Mouse (Mus musculus) adrenal gland, adult 18-20 months (tissue): ENCODE measurements around the gene Zdhhc21. TPM values are rescaled to one million over a fixed set of nuclear protein-coding genes. Genes with fewer than 3 reads are reported as not detected.

ENCODE experiments used
- DNase-seq, 2 experiments: peaks; one replicate each; pipeline ENCODE4 v3.0.0; 2021 to 2022; ENCODE audit warnings: low spot score in 2 of 2
- total RNA-seq, 2 experiments: library from RNA; stranded (reverse); gene quantifications; 1 replicate in 1 of 2; 2 replicates in 1 of 2; pipeline ENCODE4 v1.2.3; 2021

The Zdhhc21 gene
- total RNA-seq, 2 experiments from 2014 or later: 12.9 to 19.8 TPM

DNA sequence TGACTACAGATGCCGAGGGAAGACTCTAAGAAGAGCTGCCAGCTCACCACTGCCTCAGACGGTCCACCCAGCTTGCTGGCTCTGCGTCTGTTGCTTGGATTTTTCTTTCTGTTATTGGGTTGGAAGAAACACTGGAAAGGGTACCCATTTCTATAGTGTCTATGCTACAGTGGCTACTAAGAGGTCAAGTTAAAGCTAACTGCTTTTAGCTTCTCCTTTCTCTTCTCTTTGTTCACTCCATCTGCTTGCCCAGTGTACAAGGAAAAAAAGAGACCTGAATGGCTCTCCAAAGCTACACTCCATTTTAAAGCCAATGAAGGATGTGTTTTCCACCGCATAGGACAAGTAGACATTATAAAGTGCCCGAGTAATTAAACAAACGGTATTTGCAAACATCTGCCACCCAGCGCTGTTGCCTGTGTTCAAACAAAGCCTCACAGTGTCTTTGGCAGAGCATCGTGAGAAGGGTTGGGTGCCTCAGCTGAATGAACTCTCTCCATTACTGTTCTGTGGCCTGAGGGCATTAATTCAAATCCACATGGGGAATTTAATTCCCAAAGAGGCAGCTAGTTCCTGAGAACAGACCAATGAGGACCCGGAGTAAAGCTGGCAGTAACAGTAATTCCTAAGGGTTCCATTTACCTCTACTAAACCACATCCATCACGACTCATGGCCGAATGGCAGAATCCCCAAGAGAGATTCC, 94.1 kb downstream of the Zdhhc21 start:
- no peak for DNase-seq

DNA sequence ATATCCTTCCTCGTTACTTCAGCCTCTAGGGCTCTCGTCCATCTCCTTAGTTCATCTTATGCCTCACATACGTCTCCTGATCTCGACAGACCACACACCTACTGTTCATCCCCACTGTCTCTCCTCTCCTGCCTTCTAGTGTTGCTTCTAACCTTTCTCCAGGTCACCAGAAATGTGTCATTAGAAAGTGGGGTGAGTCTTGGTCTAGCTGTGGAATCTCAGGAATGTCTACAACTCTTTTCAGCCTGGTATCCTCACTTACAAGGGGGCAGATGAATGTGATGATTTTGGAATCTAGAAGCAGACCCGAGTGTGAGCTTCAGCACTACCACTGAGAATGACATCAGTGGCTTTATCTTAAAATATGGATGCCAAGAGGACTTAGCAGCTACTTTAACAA, 96.2 kb downstream of the Zdhhc21 start:
- DNase-seq: no peak

DNA sequence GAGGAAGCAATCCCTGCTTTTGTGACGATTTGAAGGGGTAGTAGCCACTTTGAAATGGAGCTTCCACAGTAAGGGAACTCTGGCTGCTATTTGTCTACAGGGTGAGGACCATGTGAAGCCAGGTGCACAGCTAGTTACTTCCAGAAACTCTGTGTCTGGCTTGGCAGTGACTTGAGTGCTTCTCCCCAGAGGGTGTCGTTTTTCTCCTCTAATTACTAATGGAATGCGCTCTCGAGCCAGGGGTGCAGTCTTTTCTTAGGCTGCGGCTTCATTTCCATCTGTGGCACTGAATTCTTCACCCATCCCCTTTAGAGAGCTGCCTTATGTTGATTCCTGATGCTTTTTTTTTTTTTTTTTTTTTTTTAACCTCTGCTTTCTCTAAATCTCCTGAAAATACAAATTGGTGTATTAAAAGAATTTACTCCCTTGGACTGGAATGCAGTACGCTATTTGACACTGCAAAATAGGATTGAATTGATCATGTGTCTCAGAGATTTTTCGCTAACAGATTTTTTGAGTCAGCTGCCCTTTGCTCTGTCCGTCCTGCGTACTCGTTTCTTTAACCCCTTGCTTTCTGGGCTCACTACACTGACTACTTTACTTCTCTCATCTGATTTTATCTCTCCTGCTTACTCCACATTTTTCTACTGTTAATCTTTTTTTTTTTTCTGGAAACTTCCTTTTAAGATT, 97.2 kb downstream of the Zdhhc21 start:
- DNase-seq: no peak

DNA sequence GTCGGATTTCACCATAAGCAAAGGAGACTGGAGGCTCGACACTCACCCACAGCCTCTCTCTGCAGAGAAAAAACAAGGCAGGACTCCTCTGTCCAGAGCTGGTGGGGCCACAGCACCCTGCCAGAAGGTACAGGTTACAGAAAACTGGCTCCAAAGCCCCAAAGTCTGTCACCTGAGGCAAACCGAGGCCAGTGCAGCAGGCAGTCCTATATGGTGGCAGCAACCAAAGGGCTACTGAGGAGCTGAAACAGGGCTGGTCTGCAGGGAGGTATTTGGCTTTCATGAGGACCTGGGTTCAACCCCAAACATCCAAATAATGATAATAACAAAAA, 103.5 kb downstream of the Zdhhc21 start:
- DNase-seq: no peak

DNA sequence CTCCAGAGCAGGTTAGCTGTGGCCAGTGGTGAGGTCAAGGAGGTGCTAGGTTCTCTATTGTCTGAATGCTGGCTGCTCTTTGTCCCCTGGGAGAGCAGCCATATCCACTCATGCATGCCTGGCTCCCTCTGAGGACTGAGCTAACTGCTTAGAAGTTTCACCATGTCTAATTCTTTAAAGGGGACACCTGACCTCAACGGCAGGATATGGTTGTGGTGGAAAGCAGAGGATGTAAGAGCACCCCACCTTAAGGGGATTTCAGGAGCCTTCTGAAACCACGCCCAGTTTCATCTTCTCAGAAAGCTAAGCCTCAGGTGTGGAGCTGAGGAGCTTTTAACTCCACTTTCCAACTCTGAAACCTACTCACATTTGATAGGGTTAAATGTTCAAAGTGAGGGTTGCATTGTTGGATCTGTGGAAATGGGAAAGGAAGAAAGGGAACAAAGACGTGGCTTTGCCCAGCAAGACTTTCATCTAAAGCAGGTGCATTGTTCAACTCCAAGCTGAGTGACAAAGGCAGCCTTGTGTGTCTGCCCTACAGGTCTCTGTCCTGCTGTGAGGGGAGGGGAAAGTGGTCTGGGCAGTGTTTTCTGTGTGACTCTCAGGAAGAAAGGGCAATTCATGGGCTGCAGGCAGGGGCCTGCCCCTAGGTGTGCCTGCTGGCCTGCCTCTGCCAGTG, 104.0 kb downstream of the Zdhhc21 start:
- DNase-seq: no peak

Other genes with a start within 250 kb of the Zdhhc21 start
- 10 to 100 TPM; 61.8 to 76.3 TPM for gene Nfib, start 154.2 kb downstream of the Zdhhc21 start, total RNA-seq
- not detected for gene Cer1, start 25.2 kb upstream of the Zdhhc21 start, total RNA-seq
- gene Frem1, start 192.4 kb upstream of the Zdhhc21 start, total RNA-seq: under 1 TPM; 0.54 to 0.56 TPM